Mouse (Mus musculus): ENCODE measurements around the gene Megf11.

Gene Megf11

DNA sequence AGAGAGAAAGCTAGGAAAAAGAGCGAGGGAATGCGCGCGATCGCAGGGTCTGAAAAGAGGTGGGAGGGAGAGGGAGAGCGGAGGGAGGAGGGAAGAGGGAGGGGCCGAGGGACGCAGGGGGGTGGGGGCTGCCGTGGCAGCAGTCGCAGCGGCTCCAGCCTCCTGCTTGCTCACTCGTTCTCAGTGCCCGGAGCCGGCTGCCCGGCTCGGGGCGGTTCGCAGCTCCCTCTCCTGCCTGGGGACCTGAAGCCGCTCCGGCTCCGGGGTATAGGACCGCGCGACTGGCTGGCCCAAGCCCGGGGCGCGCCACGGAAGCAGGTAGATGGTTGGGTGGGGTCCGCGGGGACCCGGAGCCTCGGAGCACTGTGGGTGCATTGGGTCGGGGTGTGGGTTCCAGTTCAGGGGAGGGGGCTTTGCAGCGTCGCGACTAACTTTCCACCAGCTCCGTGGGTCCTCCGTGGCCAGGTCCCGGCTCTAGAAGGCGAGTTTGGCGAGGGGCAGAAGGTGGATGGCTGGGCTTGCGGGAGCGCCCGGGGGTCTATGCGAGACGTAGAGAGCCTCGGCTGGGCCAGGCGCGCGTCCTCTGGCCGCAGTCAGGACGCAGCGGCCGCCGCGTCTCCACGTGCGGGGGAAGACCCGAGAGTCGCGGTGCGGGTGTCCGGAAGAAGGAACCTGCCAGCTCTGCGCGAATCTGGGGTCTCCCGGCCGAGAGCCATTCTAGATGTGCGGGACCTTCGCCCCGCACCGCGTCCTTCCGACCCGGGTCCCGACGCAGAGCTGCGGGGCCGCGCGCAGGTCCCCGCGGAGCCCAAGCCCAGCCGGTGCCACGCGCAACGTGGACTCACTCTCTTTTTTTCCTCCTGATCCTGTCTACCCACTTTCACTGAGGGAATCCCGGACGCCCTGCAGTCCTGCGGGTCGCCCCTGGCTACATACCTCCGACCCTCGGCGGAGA is at the start of gene Megf11:
Megf11 (plus strand) TSS at position 116 of the 955 bp plus-strand sequence.
- peak; percentile 68 for DNase-seq

DNA sequence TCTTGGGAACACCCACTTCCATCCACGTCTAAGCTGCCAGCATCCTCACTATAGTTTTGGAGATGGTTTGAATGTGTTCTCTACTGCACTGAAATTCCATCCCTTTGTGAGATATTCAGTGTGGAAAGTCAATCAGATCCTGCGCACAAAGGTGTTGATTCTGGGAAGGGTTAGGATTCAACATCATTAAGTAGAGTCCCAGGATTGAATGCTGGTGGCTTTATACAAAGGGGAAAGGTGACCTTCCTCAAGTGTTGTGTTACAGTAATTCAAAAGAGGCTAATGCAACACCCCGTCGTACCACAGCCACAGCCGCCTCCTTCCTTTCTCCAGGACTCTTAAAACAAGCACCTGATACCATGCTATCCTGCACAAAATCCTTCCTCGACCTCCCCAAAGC is 49.6 kb upstream of the Megf11 start:
- no peak for DNase-seq

DNA sequence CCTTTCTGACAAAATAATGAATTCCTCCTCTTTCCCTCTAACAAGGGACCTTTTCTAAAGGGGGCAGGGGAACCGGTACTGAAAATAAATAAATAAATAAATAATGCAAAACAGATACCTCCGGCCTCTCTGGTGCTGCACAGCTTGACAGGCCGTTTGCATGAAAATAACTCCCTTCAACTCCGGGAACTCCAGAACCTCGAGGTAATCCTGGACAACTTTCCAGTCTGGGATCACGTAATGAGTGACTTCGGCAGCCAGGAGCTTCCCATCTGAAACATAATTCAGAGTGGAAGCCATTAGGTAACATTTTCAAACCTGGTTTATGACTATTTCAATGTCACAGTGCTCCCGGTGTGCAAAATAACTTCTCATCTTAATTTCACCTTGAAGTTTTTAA is 46.1 kb upstream of the Megf11 start:
- DNase-seq, result no peak

- peak; percentile 74 for DNase-seq
These were observed 44.8 kb upstream of the Megf11 start for GRCm38 (mm10) chr9:64340351-64341253.

DNA sequence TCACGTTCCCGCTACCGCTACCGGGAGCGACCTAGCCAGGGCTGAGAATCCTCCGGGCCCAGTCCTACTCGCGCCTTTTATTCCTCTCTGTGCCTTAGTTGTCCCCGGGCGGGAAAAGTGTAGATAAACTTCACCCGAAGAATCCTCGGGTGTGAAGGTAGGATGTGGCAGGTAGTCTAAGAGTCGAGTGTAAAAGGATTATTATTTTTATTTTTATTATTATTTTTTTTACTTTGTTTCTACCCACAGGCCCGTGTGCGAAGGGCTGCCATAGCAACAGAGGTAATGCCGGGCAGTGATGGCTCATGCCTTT is 44.2 kb upstream of the Megf11 start, which contains the start of gene Dis3l:
Dis3l (minus strand) TSS at position 35 of the 313 bp plus-strand sequence.
- no peak for DNase-seq

DNA sequence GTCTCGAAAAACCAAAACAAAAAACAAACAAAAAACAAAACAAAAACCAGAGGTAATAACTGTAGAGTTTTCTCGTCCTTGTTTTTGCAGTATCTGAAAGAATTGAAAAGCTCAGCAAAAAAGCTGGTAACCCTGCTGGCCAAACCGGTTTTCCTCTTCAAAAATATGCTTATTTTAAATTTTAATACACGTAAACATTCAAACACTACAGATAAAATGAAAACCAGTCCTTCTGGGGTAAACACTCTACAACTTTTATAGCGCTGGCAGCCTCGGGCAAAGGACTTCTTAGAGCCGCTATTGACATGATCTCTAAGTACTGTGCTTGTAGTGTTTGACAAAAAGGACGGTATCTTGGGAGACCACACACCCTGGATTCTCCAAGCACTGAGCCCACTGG is 43.8 kb upstream of the Megf11 start:
- DNase-seq, result no peak

DNA sequence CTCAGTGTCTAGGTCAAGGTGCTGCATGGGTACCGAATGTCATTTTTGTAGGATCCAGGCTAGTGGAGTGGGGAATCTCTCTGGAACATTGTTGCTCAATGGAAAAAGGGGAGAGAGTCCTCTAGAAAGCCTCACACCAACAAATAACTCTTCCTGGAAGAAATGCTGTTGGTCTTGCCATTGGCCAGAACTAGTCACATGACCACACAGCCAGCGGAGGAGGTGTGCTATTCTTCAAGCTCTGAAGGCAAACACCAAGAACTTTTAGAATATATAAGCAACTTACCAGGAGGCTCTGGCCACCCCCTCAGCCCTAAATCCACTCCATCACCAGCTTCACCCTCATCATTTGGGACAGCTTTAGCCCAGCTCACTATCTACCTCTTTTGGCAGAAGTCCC is 41.8 kb upstream of the Megf11 start:
- DNase-seq, result no peak

DNA sequence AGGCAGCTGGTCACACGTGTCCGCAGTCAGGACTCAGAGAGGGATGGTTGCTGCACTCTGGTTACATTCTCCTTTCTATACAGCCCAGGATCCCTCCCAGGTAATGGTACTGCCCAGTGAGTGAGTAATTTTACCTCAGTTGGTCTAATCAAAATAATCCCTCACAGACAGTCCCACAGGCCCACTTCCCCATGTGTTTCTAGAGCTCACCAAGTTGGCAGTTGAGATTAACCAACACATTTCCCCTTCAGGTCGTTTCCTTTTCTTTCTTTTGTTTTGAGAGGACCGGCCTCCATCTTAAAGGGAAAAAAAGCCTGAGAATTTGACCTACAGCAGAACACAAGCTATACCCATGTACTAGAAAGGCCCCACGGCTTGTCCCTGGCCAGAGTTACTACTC is 39.5 kb upstream of the Megf11 start:
- DNase-seq, result no peak

DNA sequence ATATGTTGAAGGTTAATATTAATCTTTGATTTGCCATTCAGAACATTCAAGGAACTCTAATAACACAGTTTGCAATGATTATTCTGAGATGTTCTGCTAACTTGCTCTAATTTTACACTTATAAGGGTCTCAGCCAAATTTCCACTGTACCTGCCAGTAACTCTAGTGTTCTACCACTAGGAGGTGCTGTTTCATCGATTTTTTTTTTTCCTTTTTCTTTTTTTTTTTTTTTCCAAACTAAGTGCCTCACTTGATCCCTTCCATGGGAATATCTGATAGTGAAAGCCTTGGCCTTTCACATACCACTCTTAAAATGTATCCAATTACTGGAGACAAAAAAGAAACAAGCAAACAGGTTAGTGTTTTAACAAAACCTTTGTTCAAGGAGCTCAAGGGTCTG is 38.0 kb upstream of the Megf11 start:
- no peak for DNase-seq

- no peak for DNase-seq
These were observed 35.9 kb upstream of the Megf11 start for GRCm38 (mm10) chr9:64349490-64349889.

GRCm38 (mm10) chr9:64351191-64351590 is 34.2 kb upstream of the Megf11 start:
- DNase-seq, result no peak

DNA sequence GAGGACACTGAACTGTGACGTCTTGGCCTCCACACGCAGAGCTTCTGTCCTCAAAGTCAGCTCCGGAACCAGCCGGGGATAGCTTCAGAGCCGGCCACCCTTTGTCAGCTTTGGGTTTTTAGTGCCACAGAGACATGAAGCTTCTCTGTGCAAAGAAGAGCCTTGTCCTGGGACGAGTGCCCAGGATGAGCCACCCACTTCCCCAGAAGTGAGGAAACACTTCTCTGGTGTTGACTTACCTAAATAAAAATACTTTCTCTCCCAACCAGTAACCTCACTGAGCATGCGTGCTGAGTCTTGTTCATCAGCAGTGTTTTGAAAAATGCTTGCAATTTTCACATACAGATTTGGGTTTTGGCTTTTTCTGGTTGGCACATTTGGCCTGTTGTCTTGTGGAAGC is 29.8 kb upstream of the Megf11 start:
- no peak for DNase-seq

DNA sequence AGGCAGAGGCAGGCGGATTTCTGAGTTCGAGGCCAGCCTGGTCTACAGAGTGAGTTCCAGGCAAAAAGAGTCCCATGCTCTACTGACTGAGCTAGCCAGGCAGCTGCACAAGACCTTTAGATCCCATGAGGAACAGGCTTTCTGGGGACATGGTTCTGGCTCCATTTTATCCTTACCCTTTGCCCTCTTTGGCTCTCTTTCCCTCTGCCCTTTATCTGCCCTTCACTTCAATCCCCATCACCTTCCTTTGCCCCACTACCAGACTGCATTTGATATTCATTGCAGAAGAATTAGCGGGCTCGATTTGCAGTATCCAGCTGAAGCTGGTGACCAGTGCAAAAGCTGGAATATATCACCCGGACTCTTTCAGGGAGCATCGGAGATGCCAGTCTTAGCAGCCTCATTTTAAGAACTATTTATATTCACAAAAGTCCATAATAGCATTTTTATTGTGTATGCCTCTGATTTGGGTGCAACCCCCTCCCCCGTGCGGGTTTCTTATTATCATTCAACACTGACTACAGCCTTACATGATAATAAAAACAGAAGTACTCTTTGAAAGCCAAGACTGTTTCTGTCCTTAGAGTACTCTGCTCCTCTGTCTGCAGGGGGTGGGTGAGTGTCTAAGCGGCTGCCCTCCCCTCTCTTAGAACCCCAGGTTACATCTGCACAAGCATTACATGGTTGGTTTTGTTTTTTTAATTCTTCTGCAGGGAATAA is 24.0 kb upstream of the Megf11 start:
- no peak for DNase-seq

DNA sequence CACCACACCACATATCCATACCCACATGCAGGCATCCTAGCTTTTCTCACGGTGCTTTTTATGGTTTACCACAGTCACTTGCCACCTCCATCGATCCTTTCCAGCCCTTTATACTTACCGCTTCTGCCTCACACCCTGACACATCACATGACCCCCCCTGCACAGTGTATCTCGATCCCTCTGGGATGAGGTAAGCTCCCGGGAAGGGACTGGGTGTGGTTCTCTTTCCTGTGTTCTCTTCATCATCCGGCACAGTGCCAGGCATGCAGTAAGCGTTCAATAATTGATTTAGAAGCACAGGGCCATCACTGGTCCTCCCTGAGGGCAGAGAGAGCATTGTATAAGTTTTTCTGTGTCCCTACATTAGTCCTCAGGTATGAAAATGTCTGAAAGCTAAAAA is 15.6 kb upstream of the Megf11 start:
- no peak for DNase-seq

DNA sequence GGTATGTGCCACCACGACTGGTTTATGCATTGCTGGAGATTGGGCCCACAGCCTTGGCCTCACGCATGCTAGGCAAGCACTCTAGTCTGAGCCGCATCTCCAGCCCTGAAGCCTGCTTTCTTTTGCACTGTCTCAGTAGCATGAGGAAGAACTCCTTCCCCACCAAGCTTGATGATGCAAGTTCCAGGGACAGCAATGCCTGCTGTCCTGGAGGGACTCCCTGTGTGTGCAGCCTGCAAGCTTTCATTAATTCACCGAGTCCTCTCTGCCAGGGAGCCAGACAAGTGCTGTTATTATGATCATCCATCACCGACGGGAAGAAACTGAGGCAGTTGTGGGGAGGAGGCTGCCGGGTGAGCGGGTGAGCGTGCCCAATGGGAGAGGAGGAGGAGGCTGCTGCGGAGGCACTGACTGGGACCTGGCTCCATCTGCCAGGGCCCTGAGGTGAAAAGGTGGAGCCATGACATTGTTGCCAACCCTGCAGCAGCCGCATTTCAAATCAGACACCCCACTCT is 14.1 kb upstream of the Megf11 start:
- no peak for DNase-seq

GRCm38 (mm10) chr9:64376380-64376779 is 9.0 kb upstream of the Megf11 start:
- DNase-seq, result no peak

DNA sequence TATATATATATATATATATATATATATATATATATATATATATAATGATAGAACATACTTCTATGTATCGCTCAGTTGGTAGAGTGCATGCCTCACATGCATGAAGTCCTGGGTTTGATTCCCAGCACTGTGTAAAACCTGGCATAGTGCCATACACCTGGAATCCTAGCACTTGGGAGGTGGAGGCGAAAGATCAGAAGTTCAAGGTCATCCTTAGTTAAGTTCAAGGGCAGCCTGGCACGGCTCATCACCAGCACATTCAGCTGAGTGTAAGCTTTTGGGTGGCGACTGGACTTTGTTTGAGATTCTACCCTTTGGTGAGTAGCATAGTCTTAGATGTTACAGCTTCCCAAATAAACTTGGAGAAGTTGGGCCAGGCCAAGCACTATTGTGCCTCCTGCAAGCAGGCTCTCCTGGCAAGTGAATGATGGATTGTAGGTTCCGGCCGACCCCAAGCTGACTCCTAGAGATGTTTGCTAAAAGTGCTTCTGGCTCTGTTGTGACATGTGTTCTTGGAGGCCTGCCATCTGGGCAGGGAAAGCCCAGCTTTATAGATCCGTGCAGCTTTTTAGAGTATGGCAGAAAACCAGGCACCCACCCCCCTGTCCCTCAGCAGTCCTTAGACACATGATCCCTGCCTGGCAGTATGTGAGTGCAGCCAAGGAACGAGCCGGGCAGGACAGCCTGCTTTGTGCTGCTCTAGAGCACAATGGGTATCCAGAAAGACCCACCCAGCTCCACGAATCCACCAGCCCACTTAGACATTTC is 2.2 kb upstream of the Megf11 start:
- DNase-seq, result peak; percentile 23

- peak; percentile 86 for DNase-seq
These were observed 1.2 kb downstream of the Megf11 start for GRCm38 (mm10) chr9:64386466-64387211.

- no peak for DNase-seq
These were observed 4.3 kb downstream of the Megf11 start for GRCm38 (mm10) chr9:64389576-64390292.

DNA sequence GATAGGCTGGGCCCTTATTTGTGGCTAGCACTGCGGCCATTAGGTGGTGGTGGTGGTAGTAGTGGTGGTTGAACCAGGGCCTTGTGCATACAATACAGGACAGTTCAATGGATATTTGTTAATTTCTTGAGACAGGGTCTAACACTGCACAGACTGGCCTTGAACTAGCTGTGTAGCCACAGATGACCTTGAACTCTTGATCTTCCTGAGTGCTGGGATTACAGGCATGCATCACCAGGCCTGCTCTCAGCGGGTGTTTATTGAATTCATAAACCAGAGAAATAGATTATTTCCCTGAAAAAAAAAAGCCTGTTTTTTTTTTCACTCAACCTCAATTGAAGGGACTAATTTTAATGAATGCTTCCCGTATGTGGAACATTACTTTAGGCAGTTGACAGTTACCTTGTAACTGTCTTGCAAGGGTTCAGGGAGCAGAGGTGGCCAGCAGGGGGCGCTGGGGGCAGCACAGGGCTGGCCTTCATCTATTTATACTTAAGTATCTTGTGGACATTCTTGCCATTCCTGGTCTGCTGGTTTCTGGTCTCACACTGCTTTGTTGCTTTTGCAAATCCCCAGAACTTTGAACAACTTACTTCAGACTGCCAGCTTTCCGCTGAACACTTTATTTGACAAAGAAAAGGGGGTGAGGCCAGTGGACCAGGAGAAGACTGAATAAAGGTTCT is 8.6 kb downstream of the Megf11 start:
- peak; percentile 84 for DNase-seq
